Mouse (Mus musculus) brain, adult 2 months (tissue): ENCODE measurements around the gene Hnrnpll.
"Not testable (repeated sequence)": the region's sequence is repeated elsewhere in the genome, so short reads cannot be mapped to it uniquely, and the experiment has no call there.

Experiments
- DNase-seq: peaks from one replicate; pipeline ENCODE4 v3.0.0; 2011; ENCODE audit warnings: low read depth, low spot score

Gene Hnrnpll

GRCm38 (mm10) chr17:80059731-80060130, 2.4 kb downstream of the Hnrnpll start:
- DNase-seq = no peak

GRCm38 (mm10) chr17:80058501-80058900, 3.6 kb downstream of the Hnrnpll start:
- no peak for DNase-seq

DNA sequence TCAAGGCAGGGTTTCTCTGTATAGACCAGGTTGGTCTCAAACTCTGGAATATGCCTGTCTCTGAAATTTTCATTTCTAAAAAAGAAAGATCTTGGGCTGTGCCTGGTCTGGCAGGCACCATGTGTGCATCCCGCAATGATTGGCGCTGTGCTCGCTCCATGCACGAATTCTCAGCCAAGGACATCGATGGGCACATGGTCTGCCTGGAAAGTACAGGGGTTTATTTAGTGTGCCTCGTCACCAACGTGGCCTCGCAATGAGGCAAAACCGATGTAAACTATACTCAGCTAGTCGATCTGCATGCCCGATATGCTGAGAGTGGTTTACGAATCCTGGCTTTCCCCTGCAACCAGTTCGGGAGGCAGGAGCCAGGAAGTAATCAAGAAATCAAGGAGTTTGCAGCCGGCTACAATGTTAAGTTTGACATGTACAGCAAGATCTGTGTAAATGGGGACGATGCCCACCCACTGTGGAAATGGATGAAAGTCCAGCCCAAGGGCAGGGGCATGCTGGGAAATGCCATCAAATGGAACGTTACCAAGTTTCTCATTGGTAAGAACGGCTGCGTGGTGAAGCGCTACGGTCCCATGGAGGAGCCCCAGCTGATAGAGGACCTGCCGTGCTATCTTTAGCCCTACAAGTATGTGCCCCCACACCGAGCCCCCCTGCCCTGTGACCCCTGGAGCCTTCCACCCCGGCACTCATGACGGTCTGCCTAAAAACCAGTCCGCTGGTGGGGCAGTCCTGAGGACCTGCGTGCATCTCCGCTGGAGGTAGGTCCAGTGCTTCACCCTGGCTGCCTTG, 8.0 kb downstream of the Hnrnpll start:
- peak; percentile 65 for DNase-seq

- DNase-seq = no peak
These were observed 10.5 kb downstream of the Hnrnpll start for GRCm38 (mm10) chr17:80051682-80052081.

GRCm38 (mm10) chr17:80049300-80049699, 12.8 kb downstream of the Hnrnpll start:
- not testable (repeated sequence) for DNase-seq

- DNase-seq = peak; percentile 87
These were observed 13.9 kb downstream of the Hnrnpll start for GRCm38 (mm10) chr17:80048230-80048629.

DNA sequence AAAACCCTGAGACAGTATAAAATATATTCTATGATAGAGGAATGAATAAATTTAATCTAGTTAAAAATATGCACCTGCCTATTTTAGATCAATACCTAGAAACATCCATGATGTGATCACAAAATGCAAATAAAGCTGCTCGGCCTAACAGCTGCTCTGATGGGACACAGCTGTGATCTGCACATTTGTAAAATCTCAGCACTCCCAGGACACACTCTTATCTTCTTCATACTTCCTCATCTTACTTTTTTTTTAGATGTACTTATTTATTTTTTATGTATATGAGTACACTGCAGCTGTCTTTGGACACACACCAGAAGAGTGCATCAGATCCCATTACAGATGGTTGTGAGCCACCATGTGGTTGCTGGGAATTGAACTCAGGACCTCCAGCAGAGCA, 20.4 kb downstream of the Hnrnpll start:
- DNase-seq = no peak

DNA sequence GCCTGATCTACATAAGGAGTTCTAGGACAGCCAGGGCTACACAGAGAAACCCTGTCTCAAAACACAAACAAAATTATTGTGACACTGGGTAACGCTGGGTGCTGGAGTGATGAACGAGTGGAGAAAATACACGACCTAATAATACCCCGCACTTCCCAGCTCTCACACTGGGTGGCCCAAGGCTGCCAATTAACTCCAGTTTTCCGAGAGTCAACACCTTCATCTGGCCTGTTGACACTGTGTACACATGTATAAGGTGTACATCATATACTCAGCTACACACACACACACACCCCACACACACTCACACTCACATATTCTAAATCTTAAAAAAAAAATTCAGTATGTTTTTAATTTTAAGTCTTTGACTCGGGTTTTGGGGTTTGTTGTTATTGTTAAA, 33.5 kb downstream of the Hnrnpll start:
- no peak for DNase-seq

DNA sequence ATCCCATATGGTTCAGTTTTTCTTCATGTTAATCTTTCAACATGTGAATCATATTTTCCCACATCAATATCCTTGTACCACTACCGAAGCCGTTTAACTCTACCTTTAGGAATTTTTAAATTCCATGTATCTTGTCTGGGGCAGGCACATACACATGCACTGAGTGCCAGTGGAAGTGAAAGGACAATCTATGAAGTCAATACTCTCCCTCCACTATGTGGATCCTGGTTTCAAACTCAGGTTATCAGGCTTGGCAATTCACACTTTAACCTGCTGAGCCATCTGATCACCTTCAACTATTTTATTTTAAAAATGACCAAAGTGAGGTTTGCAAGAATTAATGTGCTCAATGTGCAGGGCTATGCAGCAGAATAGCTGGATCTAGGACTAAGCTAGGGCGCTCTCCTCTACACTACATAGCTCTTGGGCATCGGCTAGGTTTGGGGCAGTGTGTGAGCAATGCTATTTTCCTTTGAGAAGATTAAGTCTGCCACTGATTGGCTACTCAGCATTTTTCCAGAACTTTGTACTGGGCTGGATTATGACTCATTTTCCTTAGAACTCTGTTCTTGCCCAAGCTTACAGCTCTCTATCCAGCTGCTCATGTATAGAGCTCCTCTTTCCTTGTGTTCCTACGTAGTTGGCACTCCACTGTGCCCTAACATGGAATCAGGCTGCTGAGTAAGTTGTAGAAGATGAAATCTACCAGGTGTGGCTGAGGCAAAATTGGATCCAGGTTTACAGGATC, 35.8 kb downstream of the Hnrnpll start:
- DNase-seq = peak; percentile 55

- peak; percentile 69 for DNase-seq
These were observed 40.0 kb downstream of the Hnrnpll start for GRCm38 (mm10) chr17:80022090-80022489.

GRCm38 (mm10) chr17:80020495-80020894, 41.6 kb downstream of the Hnrnpll start:
- no peak for DNase-seq

DNA sequence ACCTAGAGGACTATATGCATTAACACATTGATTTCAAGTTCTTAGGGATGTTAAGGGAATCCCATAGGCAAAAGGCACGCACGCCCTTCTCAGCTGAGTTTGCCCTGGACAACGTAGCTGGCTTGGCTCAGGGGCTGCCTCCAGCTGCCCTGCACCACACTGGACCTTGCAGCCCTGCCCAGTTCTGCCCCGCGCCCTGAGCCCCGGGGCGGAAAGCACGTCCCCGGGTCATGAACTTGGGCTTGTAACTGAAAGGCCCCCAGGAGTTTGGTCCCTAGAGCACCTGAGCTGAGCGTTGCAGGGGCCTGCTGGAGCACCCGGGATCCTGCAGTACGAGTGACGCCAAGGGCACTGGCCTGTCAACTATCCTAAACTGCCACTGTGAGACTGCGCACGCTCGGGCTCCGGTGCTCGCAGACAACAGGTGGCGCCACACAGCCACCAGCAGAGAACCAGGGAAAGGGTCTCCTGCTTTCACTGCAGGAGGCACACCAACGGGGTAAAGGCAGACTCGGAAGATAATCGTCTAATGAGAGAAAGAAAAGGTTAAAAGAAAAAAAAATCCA, 43.1 kb downstream of the Hnrnpll start:
- no peak for DNase-seq

DNA sequence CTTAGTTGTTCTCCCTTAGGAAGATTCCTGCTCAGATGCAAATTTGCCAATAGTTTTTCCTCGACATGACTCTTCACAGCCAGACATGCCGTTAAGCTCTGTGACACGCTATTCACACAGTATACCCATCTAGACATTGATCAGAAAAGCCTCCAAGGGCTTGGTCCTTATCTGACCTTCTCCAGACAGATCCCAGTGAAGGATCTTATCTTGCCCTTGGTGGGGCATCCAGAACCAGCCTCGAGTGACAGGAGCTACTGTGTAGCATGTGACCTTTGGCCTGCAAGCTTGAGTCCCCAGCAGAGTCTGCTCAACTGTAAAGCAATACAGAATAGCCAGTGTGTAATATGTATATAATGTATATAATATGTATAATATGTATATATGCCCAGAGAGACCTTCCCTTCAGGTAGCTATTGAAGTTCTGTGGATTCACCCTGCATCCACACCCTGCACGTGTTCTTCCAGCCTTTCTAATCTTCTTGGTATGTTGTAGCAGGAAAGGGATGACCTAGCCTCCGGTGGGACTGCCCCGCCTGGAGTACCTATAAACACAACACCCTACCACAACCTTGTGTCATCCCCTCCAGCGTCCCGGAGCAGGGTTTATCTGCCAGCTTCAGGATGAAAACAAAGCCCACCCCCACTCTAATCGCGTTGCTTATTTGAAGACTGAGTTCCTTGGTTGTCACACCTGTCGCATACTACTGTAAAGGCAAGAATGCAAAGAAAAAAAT, 43.7 kb downstream of the Hnrnpll start:
- DNase-seq = no peak

DNA sequence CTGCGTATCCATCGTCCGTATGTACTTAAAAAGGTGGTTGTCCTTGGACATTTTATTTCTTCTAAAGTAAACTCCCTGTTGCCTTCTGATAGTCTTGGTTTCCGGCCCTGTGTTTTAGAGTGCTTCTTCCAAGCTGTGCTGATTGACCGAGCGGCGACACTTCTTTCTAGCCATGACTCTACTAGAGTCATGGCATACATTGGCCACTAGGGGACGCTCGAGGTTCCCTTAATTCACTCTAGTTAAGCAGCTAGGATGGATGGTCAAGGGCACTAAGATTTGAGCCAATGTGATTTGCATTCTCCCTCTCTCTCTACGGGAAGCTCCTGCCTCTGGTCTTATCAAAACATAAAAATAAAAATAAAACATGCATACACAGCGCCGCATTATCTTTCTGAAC, 44.7 kb downstream of the Hnrnpll start:
- peak; percentile 80 for DNase-seq

DNA sequence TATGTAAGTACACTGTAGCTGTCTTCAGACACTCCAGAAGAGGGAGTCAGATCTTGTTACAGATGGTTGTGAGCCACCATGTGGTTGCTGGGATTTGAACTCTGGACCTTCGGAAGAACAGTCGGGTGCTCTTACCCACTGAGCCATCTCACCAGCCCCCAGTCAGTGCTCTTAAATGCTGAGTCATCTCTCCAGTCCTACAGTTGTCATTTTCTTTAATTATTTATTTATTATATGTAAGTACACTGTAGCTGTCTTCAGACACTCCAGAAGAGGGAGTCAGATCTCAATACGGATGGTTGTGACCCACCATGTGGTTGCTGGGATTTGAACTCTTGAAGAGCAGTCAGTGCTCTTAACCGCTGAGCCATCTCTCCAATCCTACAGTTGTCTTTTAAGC, 45.7 kb downstream of the Hnrnpll start:
- DNase-seq = not testable (repeated sequence)

GRCm38 (mm10) chr17:80014361-80014809, 47.7 kb downstream of the Hnrnpll start:
- peak; percentile 59 for DNase-seq

DNA sequence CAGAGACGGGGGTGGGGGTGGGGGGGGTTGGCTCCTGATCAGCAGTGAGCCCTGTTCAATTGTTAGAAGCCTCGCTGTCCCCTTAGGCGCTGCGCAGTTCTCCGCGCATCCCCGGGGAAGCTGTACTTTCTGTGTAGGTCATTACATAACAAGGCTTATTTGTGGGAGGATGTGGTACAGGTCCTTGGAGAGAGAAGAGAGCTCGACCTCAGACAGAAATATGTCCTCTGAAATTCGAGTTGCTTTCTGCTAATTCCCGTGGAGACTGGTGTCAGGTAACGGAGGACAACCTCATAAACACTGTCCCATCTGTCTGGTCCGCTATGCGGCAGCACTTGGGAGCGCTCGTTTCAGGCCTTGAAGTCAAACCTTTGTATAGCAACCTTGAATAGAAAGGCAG, 52.2 kb downstream of the Hnrnpll start:
- peak; percentile 24 for DNase-seq

DNA sequence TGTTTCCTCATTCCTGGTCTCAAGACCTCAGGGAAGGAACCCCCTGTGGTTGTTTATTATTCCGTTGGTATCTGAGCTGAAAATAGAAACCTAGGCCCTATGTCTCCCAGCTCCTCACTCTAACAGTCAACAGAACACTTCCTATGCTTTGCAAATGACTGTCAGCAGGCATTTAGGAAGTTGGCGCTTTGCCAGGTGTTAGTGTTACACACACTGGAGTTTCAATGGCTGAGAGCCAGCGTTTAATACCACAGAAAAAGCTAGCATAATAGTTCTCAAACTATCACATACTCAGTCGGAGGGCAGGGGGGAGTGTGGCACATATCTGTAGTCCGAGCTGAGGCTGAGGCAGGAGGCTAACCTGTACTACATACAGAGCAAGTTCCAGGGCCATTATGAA, 53.3 kb downstream of the Hnrnpll start:
- DNase-seq = peak; percentile 61

GRCm38 (mm10) chr17:80004345-80005239, 57.5 kb downstream of the Hnrnpll start:
- DNase-seq = peak; percentile 78

DNA sequence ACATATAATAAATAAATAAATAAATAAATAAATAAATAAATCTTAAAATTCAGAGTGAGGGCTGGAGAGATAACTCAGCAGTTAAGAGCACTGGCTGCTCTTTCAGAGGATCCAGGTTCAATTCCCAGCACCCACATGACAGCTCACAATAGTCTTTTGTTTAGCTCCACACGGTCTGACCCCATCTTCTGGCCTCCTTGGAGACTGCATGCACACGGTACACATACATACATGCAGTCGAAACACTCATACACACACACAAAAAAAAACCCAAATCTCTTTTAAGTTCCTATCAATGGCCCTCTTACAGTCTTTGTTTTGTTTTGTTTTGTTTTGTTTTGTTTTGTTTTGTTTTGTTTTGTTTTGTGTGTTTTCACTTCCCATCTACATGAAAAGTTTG, 58.3 kb downstream of the Hnrnpll start:
- not testable (repeated sequence) for DNase-seq

GRCm38 (mm10) chr17:80002385-80002852, 59.7 kb downstream of the Hnrnpll start:
- DNase-seq = no peak
